Mouse (Mus musculus): ENCODE measurements around the gene Ino80b.

Gene Ino80b

GRCm38 (mm10) chr6:83086121-83087035, 38.9 kb downstream of the Ino80b start, which contains the start of gene Lbx2:
Lbx2 (plus strand) TSS chr6:83086367.
- DNase-seq (ENCODE audit: low spot score in 2 of 2) = no peak

DNA sequence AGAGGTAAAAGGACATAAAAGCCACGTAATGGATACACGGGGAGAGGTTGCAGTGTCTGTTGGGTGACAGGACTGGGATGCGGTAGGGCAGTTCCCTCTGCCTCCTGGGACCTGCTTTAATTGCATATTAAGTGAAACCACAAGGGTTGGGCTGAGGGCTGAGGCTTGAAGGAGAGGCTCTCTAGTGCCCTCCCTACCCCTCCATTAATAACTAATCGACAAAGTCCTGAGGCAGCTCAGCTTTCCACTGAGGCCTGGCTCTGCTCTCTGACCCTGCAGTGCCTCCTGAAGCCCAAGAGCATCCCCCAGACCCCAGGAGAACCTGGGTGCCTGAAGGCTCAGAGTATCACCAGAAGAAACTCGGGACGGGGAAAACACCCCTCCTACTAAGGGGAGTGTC, 40.8 kb downstream of the Ino80b start:
- DNase-seq (ENCODE audit: low spot score in 2 of 2) = no peak

DNA sequence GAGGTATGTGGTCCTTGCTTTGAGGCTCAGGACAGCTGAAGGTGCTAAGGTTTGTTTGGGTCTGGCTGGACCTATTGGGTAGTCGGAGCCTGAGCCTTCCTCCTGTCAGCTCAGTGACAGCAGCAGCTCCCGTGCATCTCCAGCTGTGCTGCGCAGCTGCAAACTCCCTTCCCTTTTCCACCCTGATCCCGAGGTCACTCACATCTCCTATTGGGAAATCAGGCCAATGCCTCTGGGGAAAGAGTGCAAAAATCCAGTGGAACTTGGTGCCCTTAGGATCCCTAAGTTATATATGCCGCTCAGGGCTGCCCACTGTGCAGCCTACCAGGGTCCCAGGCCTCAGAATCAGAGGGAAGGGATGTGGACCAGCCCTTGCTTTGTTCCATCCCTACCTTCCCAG, 41.7 kb downstream of the Ino80b start:
- DNase-seq (ENCODE audit: low spot score in 2 of 2) = no peak

GRCm38 (mm10) chr6:83080210-83080609, 45.0 kb downstream of the Ino80b start:
- no peak for DNase-seq (ENCODE audit: low spot score in 2 of 2)

DNA sequence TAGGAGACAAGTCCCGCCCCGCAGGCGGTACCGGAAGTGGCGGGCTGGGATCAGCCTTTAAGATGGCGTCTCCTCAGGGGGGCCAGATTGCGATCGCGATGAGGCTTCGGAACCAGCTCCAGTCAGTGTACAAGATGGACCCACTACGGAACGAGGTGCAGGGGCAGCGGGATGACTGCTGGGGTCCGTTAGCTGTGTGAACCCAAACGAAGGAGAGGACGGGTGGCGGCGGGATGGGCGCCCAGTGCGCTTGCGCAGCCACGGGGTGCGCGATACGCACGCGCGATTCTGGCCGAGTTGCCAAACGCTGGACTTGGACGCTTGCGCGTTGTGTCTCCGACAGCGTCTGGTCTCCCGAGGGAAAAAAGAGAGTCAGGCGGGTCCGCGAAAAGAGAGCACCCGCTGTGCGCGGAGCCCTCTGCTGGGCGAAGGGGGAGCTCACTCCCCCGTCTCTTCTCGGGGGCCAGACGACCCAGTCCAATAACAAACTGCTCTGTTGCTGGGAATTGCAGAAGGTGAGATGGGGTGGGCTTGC, 46.8 kb downstream of the Ino80b start:
- DNase-seq (ENCODE audit: low spot score in 2 of 2) = peak; percentile 99

GRCm38 (mm10) chr6:83077630-83078323, 47.5 kb downstream of the Ino80b start, which contains the start of gene Pcgf1:
Pcgf1 (plus strand) TSS chr6:83077869.
- DNase-seq (ENCODE audit: low spot score in 2 of 2) = no peak

GRCm38 (mm10) chr6:83074979-83075378, 50.3 kb downstream of the Ino80b start:
- DNase-seq (ENCODE audit: low spot score in 2 of 2) = no peak

Measured in cerebellum, postnatal 4 days (tissue).